ENCODE assay signal across 8 mouse cellular contexts in genomic region chr5:101765390-101765901, GRCm38 (mm10). TPM values are rescaled to one million over a fixed set of nuclear protein-coding genes. Genes with fewer than 3 reads are reported as not detected.
A peak's percentile ranks its signal among the peaks of the same experiment; 100 is the strongest.
DNase-seq lines count a peak whose midpoint lies in the region; ATAC-seq and TF ChIP-seq lines count a peak whose summit lies in the region.

No protein-coding gene starts in this region.

- TF ChIP-seq POLR2A in lung, adult 2 months (IDR thresholded peaks at IDR 0.05; ENCODE audit: borderline replicate concordance, extremely low read depth, low read depth, low read length) = no peak
- no peak for TF ChIP-seq POLR2A in olfactory bulb, adult 2 months (IDR thresholded peaks at IDR 0.05; ENCODE audit: insufficient read depth, low read depth, low read length)

- TF ChIP-seq CTCF in intestine, postnatal 0 days (IDR thresholded peaks at IDR 0.05; ENCODE audit: low read depth) = no peak
- TF ChIP-seq CTCF in lung, adult 2 months (IDR thresholded peaks at IDR 0.05; ENCODE audit: insufficient read depth, low read length) = no peak
- TF ChIP-seq CTCF in olfactory bulb, adult 2 months (IDR thresholded peaks at IDR 0.05; ENCODE audit: insufficient read depth, low read depth, low read length) = no peak

- H3K4me2 ChIP-seq in intestine, postnatal 0 days (replicated peaks; ENCODE audit: low read depth) = peak overlapping the region; percentile 99

- WGBS in intestine, postnatal 0 days = 1% methylated on average over 42 of the region's 45 CpGs
- WGBS in lung, adult 2 months = under 1% methylated on average over 44 of the region's 45 CpGs
- under 1% methylated on average over 45 of the region's 45 CpGs for WGBS in olfactory bulb, adult 2 months

- H3K27ac ChIP-seq in intestine, postnatal 0 days (ENCODE audit: low read depth, low read length) = peak overlapping the region; percentile 88
- H3K27ac ChIP-seq in olfactory bulb, adult 2 months (ENCODE audit: insufficient read depth, low read depth, low read length) = peak overlapping the region; percentile 49; the same call in 1 of the 2 replicates

- peaks cover 2% of the 10 kb centered on the region; the same call in 1 of the 2 replicates for H3K4me1 ChIP-seq in intestine, postnatal 0 days (replicated peaks; ENCODE audit: control insufficient read depth, insufficient read depth, low read length)
- H3K4me1 ChIP-seq in lung, adult 2 months (ENCODE audit: control insufficient read depth, insufficient read depth, low read length) = peaks cover 2% of the 10 kb centered on the region; the same call in 1 of the 2 replicates
- peaks cover 19% of the 10 kb centered on the region for H3K4me1 ChIP-seq in olfactory bulb, adult 2 months (ENCODE audit: control insufficient read depth, insufficient read depth, low read length)

- ATAC-seq in common myeloid progenitor, adult 5-6 weeks (replicated peaks; ENCODE audit: low read depth, poor library complexity, severe bottlenecking) = peak; percentile 13
- peak; percentile 31 for ATAC-seq in intestine, postnatal 0 days

- H3K9me3 ChIP-seq in intestine, postnatal 0 days (ENCODE audit: control insufficient read depth) = no peaks in the 10 kb centered on the region

- H3K4me3 ChIP-seq in intestine, postnatal 0 days (ENCODE audit: low read depth, low read length) = peak overlapping the region; percentile 86
- H3K4me3 ChIP-seq in lung, adult 2 months (replicated peaks; ENCODE audit: extremely low read depth, low read depth, low read length) = peak overlapping the region; percentile 73
- H3K4me3 ChIP-seq in olfactory bulb, adult 2 months (ENCODE audit: insufficient read depth, low read depth, low read length) = peak overlapping the region; percentile 87

- intact Hi-C loops in left cerebral cortex, postnatal 4 days (cut with DNase I) = no loop called here

- no peaks in the 10 kb centered on the region for H3K36me3 ChIP-seq in intestine, postnatal 0 days (ENCODE audit: control insufficient read depth, insufficient read depth)

- peak; percentile 14 for DNase-seq in left cerebral cortex, postnatal 4 days
- no peak for DNase-seq in left cerebral cortex, adult 8-10 months (ENCODE audit: low spot score in 2 of 2)
- DNase-seq in heart, adult 11 months = peak; percentile 95
- DNase-seq in lung, adult 2 months = peak; percentile 59
- no peak for DNase-seq in thymus, postnatal 0 days (ENCODE audit: low spot score)

- H3K27me3 ChIP-seq in intestine, postnatal 0 days (replicated peaks; ENCODE audit: control insufficient read depth, insufficient read depth, low read length) = no peaks in the 10 kb centered on the region

- H3K9ac ChIP-seq in intestine, postnatal 0 days (ENCODE audit: low read depth, low read length) = peak overlapping the region; percentile 79

RNA-seq across cellular contexts. Expression of gene Cds1, which starts 0.5 kb away (rescaled TPM):
- total RNA-seq in left cerebral cortex, postnatal 4 days (2021) = 10 to 100 TPM; 20.1 to 25.1 TPM
- total RNA-seq in left cerebral cortex, adult 8-10 months (2022) = 10 to 100 TPM; 83.0 to 89.9 (median 85.7) TPM
- 3.6 and 5.3 TPM in 2 replicates for total RNA-seq in common myeloid progenitor, adult 5-6 weeks (2017)
- polyA plus RNA-seq in intestine, postnatal 0 days (2015; fragmentation: Nextera tagmentation; extraction: Ambion mirVana) = 31.9 and 32.2 TPM in 2 replicates
- polyA plus RNA-seq in lung, adult 2 months (2012; rRNA removed) = 23.6 TPM in 2 replicates
- not detected in 2 replicates for polyA plus RNA-seq in olfactory bulb, adult 2 months (2012; ENCODE audit: insufficient read depth, insufficient read length, low replicate concordance, missing spikeins)
- polyA plus RNA-seq in thymus, postnatal 0 days (2015; fragmentation: Nextera tagmentation; extraction: Ambion mirVana) = 15.7 and 17.3 TPM in 2 replicates

Comparison
In these comparisons a context has a peak if more than half of its experiments do, and no peak if none do; other contexts are left out.
1. DNase-seq: peak in left cerebral cortex, postnatal 4 days (single experiment), heart, adult 11 months (single experiment) and lung, adult 2 months (single experiment); none in left cerebral cortex, adult 8-10 months (0 of 2) and thymus, postnatal 0 days (single experiment).
2. RNA of gene Cds1, which starts 0.5 kb away (polyA plus RNA-seq): 31.9 to 32.2 TPM in intestine, postnatal 0 days, 23.6 TPM in lung, adult 2 months and 15.7 to 17.3 TPM in thymus, postnatal 0 days; not detected in olfactory bulb, adult 2 months; every median in the first group is over 10 times any median in the second.
3. Peak in every context shown above with its lines, with median percentiles within 50 percentile points of each other: H3K4me3 ChIP-seq.